Mouse (Mus musculus) forebrain, embryonic 16.5 days (tissue): Measurements from ENCODE around the gene Spice1. TPM values are rescaled to one million over a fixed set of nuclear protein-coding genes. Genes with fewer than 3 reads are reported as not detected.

Source experiments
- ATAC-seq: fragments of 200-750 bp; cut with Nextera tagmentation; 2 replicates; pipeline ENCODE4 v1.8.0; 2017; ENCODE audit warnings: mild to moderate bottlenecking, moderate library complexity
- H3K27ac ChIP-seq: fragments of 300-500 bp; sonication (generic); 2 replicates; pipeline ENCODE4 v1.5.1; 2014; ENCODE audit warnings: low read length, control low read depth
- H3K27me3 ChIP-seq: fragments of 300-500 bp; sonication (generic); replicated peaks from 2 replicates; pipeline ENCODE4 v1.6.1; 2014; ENCODE audit warnings: low read length; ENCODE audit not compliant: control insufficient read depth, insufficient read depth
- H3K36me3 ChIP-seq: fragments of 300-500 bp; sonication (generic); 2 replicates; pipeline ENCODE4 v1.6.1; 2014; ENCODE audit not compliant: control insufficient read depth, insufficient read depth
- H3K4me1 ChIP-seq: fragments of 300-500 bp; sonication (generic); replicated peaks from 2 replicates; pipeline ENCODE4 v1.6.1; 2014; ENCODE audit warnings: low read length; ENCODE audit not compliant: control insufficient read depth, insufficient read depth
- H3K4me2 ChIP-seq: fragments of 300-500 bp; sonication (generic); 2 replicates; pipeline ENCODE4 v1.6.1; 2014; ENCODE audit warnings: mild to moderate bottlenecking, low read length, control low read depth
- H3K4me3 ChIP-seq: fragments of 300-500 bp; sonication (generic); replicated peaks from 2 replicates; pipeline ENCODE4 v1.5.1; 2014; ENCODE audit warnings: mild to moderate bottlenecking, low read length, control low read depth
- H3K9ac ChIP-seq: fragments of 300-500 bp; sonication (generic); replicated peaks from 2 replicates; pipeline ENCODE4 v1.6.1; 2014; ENCODE audit warnings: low read depth, low read length, control low read depth
- H3K9me3 ChIP-seq: fragments of 300-500 bp; sonication (generic); 2 replicates; pipeline ENCODE4 v1.6.1; 2016; ENCODE audit warnings: low read length; ENCODE audit not compliant: control insufficient read depth
- WGBS: fragments of 180-500 bp; shearing (Covaris S2); extraction: QIAGEN DNeasy Blood & Tissue Kit; methylation state at CpG from one replicate; pipeline ENCODE4 v1.1.7; 2014; 5-methylcytosine and 5-hydroxymethylcytosine counted together
- polyA plus RNA-seq: library from polyadenylated mRNA; unstranded; fragments of >200 nt; fragmentation: Nextera tagmentation; extraction: Ambion mirVana; gene quantifications from 2 replicates; pipeline ENCODE4 v1.2.1, GENCODE M21; 2015

Gene Spice1
- polyA plus RNA-seq, 1 experiment from 2014 or later, result 19.8 TPM

DNA sequence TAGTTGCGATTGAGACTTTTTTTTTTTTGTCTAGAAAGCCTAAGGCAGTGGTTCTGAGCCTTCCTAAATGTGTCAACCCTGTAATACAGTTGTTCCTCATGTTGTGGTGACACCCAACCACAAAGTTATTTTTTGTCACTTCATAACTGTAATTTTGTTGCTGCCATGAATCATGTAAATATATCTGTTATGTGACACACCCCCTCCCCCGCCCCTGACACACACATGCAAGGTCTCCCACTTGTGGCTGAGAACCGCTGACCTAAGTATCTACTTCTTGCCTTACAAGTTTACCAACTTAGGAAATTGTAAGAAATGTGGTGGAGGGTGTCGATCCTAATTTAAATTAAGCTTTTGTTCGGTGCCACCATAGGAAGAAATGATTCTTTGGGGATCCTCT lies 58.0 kb downstream of the Spice1 start:
- no peak overlapping the region for H3K27ac ChIP-seq
- WGBS, result 97% methylated on average over 5 of the region's 5 CpGs

GRCm38 (mm10) chr16:44407211-44407610 lies 60.3 kb downstream of the Spice1 start:
- no peak overlapping the region for H3K4me2 ChIP-seq
- no peak overlapping the region for H3K4me3 ChIP-seq
- no peaks in the 10 kb centered on the region for H3K27me3 ChIP-seq
- no peaks in the 10 kb centered on the region for H3K4me1 ChIP-seq
- no peak for ATAC-seq
- no peak overlapping the region for H3K27ac ChIP-seq
- H3K9ac ChIP-seq, result no peak overlapping the region
- WGBS, result 89% methylated on average over 5 of the region's 5 CpGs
- H3K9me3 ChIP-seq, result no peaks in the 10 kb centered on the region
- no peaks in the 10 kb centered on the region for H3K36me3 ChIP-seq

More for the DNA sequence above, 58.0 kb downstream of the Spice1 start:
- Histone ChIP-seq H3K4me2 (no peak overlapping the region), H3K4me1 (no peaks in the 10 kb centered on the region), H3K4me3 (no peak overlapping the region), H3K9ac (no peak overlapping the region), H3K9me3 (no peaks in the 10 kb centered on the region), H3K27me3 (no peaks in the 10 kb centered on the region), H3K36me3 (no peaks in the 10 kb centered on the region)
- ATAC-seq, result no peak

- H3K27ac ChIP-seq, result no peak overlapping the region
Observed at GRCm38 (mm10) chr16:44408290-44408689, 61.4 kb downstream of the Spice1 start.

GRCm38 (mm10) chr16:44410176-44410575 lies 63.3 kb downstream of the Spice1 start:
- Histone ChIP-seq H3K4me2 (no peak overlapping the region), H3K36me3 (no peaks in the 10 kb centered on the region), H3K4me1 (no peaks in the 10 kb centered on the region), H3K27ac (no peak overlapping the region), H3K4me3 (no peak overlapping the region), H3K9ac (no peak overlapping the region), H3K9me3 (no peaks in the 10 kb centered on the region), H3K27me3 (no peaks in the 10 kb centered on the region)
- no peak for ATAC-seq
- WGBS, result 56% methylated on average over 6 of the region's 6 CpGs

More at GRCm38 (mm10) chr16:44408290-44408689, 61.4 kb downstream of the Spice1 start:
- Histone ChIP-seq H3K9me3 (no peaks in the 10 kb centered on the region), H3K4me2 (no peak overlapping the region), H3K36me3 (no peaks in the 10 kb centered on the region), H3K4me3 (no peak overlapping the region), H3K9ac (no peak overlapping the region), H3K4me1 (no peaks in the 10 kb centered on the region), H3K27me3 (no peaks in the 10 kb centered on the region)
- no peak for ATAC-seq
- WGBS, result 86% methylated on average over 2 of the region's 2 CpGs

GRCm38 (mm10) chr16:44417596-44417995 lies 70.7 kb downstream of the Spice1 start:
- H3K27me3 ChIP-seq, result no peaks in the 10 kb centered on the region

GRCm38 (mm10) chr16:44421735-44422134 lies 74.8 kb downstream of the Spice1 start:
- 88% methylated on average over 8 of the region's 8 CpGs for WGBS
- ATAC-seq, result no peak
- H3K27me3 ChIP-seq, result no peaks in the 10 kb centered on the region
- H3K9ac ChIP-seq, result no peak overlapping the region
- no peaks in the 10 kb centered on the region for H3K9me3 ChIP-seq
- H3K4me1 ChIP-seq, result peaks cover 3% of the 10 kb centered on the region; the same call in 1 of the 2 replicates
- no peak overlapping the region for H3K4me3 ChIP-seq
- H3K4me2 ChIP-seq, result no peak overlapping the region
- H3K36me3 ChIP-seq, result no peaks in the 10 kb centered on the region
- H3K27ac ChIP-seq, result no peak overlapping the region

More at GRCm38 (mm10) chr16:44417596-44417995, 70.7 kb downstream of the Spice1 start:
- Histone ChIP-seq H3K9ac (no peak overlapping the region), H3K36me3 (no peaks in the 10 kb centered on the region), H3K4me1 (no peaks in the 10 kb centered on the region), H3K4me3 (no peak overlapping the region), H3K9me3 (no peaks in the 10 kb centered on the region), H3K4me2 (no peak overlapping the region), H3K27ac (no peak overlapping the region)
- 66% methylated on average over 8 of the region's 8 CpGs for WGBS
- ATAC-seq, result no peak

DNA sequence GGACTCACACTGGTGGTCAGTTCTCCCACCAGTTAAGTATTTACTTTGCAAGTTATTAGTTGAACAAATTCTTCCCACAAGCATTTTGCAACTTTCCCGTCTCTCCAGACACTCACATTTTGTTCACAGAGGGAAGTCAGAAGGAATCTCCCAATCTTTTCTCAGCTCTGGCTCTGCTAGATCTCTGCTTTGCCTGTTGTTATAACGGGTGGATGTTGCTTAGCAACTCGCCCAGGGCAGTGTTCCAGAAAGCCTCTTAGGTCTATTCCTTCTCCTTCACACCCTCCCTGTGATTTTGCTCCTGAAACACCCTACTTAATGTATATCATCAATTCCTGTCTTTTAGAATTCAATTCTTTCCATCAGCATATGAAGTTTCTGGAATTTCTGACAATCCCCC lies 76.6 kb downstream of the Spice1 start:
- no peak overlapping the region for H3K4me2 ChIP-seq
- H3K9ac ChIP-seq, result no peak overlapping the region
- H3K27me3 ChIP-seq, result no peaks in the 10 kb centered on the region
- H3K4me1 ChIP-seq, result peaks cover 3% of the 10 kb centered on the region; the same call in 1 of the 2 replicates
- WGBS, result 28% methylated on average over 3 of the region's 3 CpGs
- H3K27ac ChIP-seq, result no peak overlapping the region
- no peaks in the 10 kb centered on the region for H3K9me3 ChIP-seq
- no peaks in the 10 kb centered on the region for H3K36me3 ChIP-seq
- H3K4me3 ChIP-seq, result no peak overlapping the region
- peak; percentile 69 for ATAC-seq

DNA sequence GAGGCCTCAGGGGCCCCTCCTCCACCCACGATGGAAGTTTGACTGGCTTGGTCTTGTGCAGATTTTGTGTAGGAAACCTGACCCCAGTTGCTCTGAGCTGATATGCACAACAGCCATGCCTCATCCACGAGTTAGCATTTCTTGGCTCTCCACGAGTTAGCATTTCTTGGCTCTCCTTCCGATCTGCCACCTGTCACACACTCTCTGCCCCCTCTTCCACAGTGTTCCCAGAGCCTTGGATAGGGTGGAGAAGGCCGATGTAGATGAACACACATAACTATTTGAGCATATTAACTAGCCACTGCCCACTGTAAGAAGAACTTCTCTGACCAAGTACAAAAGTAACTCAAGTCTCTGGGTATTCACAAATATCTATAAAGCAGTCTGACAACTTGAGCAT lies 81.5 kb downstream of the Spice1 start:
- no peaks in the 10 kb centered on the region for H3K27me3 ChIP-seq
- no peak overlapping the region for H3K27ac ChIP-seq
- no peak overlapping the region for H3K4me2 ChIP-seq
- H3K9ac ChIP-seq, result no peak overlapping the region
- ATAC-seq, result no peak
- 83% methylated on average over 5 of the region's 5 CpGs for WGBS
- H3K4me3 ChIP-seq, result no peak overlapping the region
- H3K9me3 ChIP-seq, result no peaks in the 10 kb centered on the region
- no peaks in the 10 kb centered on the region for H3K36me3 ChIP-seq
- H3K4me1 ChIP-seq, result peaks cover 2% of the 10 kb centered on the region; the same call in 1 of the 2 replicates

GRCm38 (mm10) chr16:44430021-44430420 lies 83.1 kb downstream of the Spice1 start:
- Histone ChIP-seq H3K27ac (no peak overlapping the region), H3K9ac (no peak overlapping the region), H3K4me2 (0 out of 2 replicates have a peak overlapping the region, but pooled peaks have one; percentile 10), H3K4me1 (no peaks in the 10 kb centered on the region), H3K9me3 (no peaks in the 10 kb centered on the region), H3K27me3 (no peaks in the 10 kb centered on the region), H3K4me3 (0 out of 2 replicates have a peak overlapping the region, but pooled peaks have one; percentile 2), H3K36me3 (no peaks in the 10 kb centered on the region)
- ATAC-seq, result peak; percentile 68
- WGBS, result 32% methylated on average over 7 of the region's 7 CpGs

GRCm38 (mm10) chr16:44434931-44435330 lies 88.0 kb downstream of the Spice1 start:
- H3K4me1 ChIP-seq, result no peaks in the 10 kb centered on the region
- no peak overlapping the region for H3K4me2 ChIP-seq
- H3K36me3 ChIP-seq, result no peaks in the 10 kb centered on the region
- no peak overlapping the region for H3K4me3 ChIP-seq
- no peak for ATAC-seq
- H3K27me3 ChIP-seq, result no peaks in the 10 kb centered on the region
- H3K27ac ChIP-seq, result no peak overlapping the region
- no peak overlapping the region for H3K9ac ChIP-seq
- WGBS, result 84% methylated on average over 7 of the region's 7 CpGs
- no peaks in the 10 kb centered on the region for H3K9me3 ChIP-seq
